Mouse (Mus musculus) layer of hippocampus, adult 8-10 months (tissue): ENCODE measurements at regions not wholly inside any gene's neighbourhood (a gene's known extent, or its start where the extent isn't known, plus 50 kb on each side); places are given as distances from the start of the nearest gene placed in this dataset.

Source experiments
- DNase-seq, 2 experiments: peaks; one replicate each; pipeline ENCODE4 v3.0.0; 2022; ENCODE audit warnings: low spot score in 2 of 2

DNA sequence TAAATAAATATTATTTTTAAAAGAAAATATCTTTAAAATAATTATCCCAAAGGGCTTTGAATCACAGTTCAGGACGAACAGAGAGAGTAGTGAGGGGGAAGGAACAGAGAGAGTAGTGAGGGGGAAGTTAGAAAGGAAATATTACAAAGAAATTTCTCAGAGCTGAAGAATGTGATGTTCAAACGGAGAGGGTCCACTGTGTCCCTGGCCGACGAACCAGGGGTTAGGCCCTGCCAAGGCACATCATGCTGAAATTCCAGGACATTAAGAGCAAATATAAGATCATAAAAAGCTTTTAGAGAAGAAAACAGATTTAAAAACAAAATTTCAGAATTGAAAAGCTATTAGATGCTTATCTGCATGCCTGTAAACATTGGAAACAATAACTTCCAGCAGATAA is 61.6 kb downstream of the Skor1 start:
- DNase-seq = no peak

DNA sequence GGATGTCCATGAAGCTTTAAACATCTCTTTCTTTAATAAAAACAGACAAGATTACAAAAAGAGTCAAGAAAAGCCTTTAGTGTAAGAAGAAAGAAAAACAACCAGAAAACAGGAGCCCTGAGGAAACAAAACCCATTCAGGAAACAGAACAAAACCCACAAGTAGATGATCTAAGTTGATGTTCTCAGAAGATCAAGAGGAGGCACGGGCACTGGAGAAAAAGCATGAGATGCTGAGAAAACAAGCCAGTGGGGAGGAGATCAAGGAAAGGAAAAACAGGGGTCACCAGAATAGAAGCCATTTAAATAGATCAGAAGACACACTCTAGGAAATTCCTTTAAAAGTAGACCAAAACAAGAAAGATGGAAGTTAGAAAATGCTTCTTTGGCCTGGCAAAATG is 62.1 kb downstream of the Skor1 start:
- no peak for DNase-seq

GRCm38 (mm10) chr9:63082830-63083229 is 65.9 kb downstream of the Skor1 start:
- no peak for DNase-seq

DNA sequence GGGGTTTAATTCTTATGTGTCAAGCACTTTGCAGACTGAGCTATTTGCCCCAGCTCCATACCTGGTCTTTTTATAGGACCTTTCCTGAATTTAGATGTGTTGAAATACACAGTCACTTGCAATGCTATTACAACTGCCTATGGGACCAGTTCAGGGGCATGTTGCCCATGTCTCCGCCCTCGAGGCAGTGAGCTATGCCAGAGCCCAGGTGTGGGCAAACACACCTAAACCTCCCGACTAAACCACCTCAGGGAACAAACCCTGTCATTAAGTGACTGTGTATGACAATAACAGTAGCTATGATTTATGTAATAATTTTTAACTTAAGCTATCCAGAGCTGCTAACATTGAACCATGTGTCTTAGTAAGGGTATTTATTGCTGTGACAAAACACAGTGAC is 66.5 kb downstream of the Skor1 start:
- no peak for DNase-seq

GRCm38 (mm10) chr9:63080406-63080805 is 68.4 kb downstream of the Skor1 start:
- no peak for DNase-seq

- DNase-seq = no peak
These were observed 73.5 kb downstream of the Skor1 start for GRCm38 (mm10) chr9:63075252-63075651.

DNA sequence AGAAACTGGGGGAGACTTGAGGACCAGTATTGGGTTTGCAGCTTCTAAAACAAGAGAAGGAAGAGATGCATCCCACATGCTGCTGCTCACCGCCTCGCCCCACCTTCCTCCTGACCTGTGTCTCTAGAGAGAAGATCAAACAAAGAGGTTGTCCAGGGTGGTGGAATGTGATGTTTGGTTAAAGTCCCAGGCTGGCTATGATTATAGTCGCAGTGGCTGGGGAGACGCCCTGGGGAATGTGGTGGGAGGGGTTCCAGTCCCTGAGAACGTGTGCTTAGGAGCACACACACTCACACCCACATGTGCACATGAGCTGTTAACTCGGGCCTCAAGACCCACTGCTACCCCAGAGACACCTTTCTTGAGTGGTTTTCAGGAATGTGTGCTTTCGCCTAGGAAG is 74.0 kb downstream of the Skor1 start:
- DNase-seq = no peak

DNA sequence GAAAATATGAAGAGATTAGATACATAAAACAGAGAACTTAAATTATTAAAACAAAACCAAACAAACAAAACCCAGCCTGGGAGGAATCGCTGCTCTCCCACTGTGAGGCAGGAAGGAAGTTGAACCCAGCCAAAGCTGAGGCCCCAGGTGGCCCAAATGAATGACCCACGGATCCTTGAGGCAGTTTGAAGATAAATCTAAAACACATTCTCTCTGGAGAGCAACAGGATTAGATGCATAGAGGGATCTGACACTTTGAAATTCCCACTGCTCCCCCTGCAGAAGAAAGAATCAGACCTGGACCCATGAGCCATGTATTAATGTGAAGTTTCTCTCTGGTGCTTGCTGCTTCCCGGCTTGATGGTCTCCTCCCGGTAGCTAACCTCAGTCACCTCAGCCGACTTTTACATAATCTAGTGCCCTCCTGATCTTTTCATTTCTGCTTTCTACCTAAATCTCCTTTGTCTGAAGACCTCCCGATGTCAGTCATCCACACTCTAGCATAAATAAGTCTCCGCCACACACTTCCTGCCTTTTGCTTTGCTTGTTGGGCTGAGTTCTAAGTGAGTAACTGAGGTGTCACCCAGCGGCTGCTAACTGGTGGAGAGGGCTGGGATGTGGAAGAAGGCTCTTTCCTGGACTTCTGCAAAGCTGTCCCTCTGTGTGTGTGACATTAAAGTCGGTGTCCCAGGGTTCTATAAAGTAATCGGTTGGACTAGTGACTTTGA is 74.6 kb downstream of the Skor1 start:
- no peak for DNase-seq

DNA sequence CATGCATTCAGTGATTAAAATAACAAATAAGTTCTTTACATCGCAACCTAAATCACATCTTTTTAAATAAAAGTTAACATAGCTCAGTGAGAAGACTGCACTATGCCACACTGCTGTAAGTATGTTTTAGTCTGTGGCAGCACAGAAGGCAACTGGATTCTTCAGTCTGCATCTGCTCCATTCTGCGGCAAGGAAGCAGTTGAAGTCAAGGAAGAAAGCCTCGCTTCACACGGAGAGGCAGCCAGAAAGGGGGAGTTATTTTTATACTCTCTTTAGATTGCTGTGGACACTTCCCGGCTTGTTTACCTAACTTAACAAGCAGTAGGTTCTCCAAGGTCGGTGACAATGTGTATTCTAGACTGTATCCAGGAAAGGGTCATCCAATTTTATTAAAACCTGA is 77.7 kb downstream of the Skor1 start:
- no peak for DNase-seq

GRCm38 (mm10) chr9:63069919-63070318 is 78.8 kb downstream of the Skor1 start:
- peak; percentile 42 to 45 for DNase-seq

GRCm38 (mm10) chr9:63067054-63067406 is 79.3 kb upstream of the Pias1 start:
- no peak for DNase-seq

DNA sequence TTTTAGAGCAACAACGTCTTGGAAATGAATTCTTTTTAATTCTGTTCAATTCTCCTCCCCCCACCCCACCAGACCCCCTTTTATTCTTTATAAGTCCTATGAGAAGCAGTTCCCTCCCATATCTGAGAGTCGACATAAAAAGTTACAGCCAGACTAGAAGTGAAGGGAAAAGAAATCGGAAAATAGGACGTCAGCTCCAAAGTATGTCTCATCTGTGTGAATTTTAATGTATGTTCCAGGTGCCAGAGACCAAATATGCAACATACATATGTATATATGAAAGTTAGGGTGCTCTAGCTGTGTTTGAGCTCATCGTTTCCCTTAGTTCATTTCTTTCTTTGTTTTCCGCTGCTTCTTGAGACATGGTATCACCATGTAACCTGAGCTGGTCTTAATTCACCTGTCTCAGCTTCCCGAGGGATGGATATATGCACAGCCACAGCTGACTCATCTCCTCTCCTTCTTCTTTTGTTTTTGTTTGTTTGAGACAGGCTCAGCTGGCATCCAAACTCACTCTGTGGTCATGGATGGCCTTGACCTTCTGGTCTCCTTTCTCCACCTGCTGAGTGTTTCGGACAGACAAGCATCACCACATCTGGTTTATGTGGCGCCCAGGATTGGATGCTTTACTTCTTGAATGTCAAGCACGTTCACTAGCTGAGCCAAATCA is 78.8 kb upstream of the Pias1 start:
- DNase-seq = no peak

DNA sequence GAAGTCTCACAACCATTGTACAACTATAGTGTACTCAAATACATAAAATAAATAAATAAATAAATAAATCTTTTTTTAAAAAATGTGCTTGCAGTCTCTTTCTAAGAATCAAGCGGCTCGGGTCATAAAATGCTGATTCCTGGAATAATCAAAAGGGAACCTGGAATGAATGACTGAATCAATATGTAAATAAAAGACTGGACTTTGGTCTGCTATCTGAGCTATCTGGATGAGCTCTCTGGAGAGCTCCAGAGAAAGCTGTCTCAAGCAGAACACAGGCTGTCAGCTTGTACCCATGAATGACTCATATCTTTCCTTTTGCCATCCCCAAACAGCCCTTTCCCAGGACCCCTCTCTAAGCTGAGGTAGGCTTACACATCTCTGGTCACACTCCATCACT is 75.8 kb upstream of the Pias1 start:
- no peak for DNase-seq

GRCm38 (mm10) chr9:63060740-63061139 is 73.0 kb upstream of the Pias1 start:
- DNase-seq = no peak

- peak; percentile 76 to 81 for DNase-seq
These were observed 71.6 kb upstream of the Pias1 start for GRCm38 (mm10) chr9:63059234-63059842.

DNA sequence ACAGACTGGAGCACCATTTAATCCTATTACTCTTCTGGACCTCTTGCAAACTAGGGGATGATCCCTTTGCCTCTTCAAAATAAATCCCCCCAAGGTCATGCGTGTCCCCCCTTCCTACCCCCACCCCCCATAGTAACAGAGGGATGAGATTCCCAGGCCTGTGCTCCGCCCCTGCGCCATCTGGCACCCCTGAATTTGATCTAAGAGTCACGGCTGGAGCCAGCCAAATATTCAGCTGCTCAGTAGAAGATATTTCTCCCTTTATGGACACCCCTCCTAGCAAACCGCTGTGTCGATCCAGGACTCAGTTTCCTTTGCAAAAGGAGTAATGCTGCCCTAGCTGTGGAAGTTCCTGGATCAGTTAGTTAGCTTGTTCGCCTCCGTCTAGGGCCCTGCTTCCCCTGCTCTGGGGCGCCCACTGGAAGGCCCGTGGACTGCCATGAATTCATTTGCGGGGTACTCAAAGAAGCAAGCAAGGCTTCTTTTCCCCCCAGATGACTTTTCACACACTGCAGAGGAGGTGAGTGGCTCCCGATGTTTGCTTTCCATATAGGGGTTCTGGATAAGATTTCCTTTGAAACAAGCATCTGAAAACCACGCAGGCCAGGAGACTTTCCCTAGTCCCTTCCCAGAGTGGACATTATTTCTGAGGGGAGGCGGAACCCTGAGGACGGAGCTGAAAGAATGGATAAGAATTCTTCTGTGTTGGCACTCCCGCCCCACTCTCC is 70.9 kb upstream of the Pias1 start:
- DNase-seq = no peak

DNA sequence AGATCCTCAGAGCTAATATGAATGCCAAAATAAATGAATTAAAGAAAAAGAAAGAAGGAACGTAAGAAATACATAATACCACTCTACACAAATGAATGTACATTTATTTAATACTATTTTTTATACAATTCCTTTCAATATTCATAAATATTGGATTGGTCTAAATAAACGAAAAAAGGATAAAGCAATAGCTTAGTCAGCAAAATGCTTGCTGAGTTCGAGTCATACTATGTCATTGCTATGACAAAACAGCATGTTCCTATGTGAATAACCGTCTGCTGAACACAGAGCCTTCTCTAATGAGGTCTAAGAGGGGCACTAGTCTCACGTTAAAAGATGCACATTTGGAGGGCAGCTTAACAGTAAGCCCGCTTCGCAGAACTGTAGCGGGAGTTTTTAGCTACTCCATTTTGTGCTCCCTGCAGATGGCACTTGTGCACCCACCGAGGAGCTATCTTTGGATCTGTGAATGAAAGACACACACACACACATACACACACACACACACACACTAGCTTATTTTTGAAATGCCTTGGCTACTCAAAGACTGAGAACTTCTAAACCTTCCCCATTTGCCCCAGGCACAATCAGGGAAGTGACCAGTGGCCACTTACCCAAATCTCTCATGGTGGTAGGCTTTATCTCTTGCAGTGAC is 69.1 kb upstream of the Pias1 start:
- no peak for DNase-seq

GRCm38 (mm10) chr9:63052181-63052580 is 64.5 kb upstream of the Pias1 start:
- DNase-seq = no peak

GRCm38 (mm10) chr9:63051631-63052030 is 63.9 kb upstream of the Pias1 start:
- no peak for DNase-seq

GRCm38 (mm10) chr9:63049290-63049689 is 61.6 kb upstream of the Pias1 start:
- DNase-seq = no peak

DNA sequence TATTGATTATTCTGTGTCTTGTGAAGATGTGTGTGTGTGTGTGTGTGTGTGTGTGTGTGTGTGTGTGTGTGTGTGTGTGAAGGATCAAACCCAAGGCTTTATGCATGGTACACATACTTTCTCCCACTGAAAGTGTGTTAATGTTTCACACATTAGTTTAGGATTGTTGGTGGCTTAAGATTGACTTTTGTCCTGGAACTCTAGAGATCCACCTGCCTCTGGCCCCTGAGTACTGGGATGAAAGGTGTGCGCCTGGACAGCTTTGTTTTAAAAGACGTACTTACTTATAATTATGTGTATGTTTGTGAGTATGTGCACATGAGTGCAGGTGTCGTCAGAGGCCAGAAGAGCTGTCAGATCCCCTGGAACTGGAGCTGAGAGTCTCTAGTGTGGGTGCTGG is 59.3 kb upstream of the Pias1 start:
- DNase-seq = no peak

GRCm38 (mm10) chr9:63045531-63045930 is 57.8 kb upstream of the Pias1 start:
- no peak for DNase-seq
